Mouse (Mus musculus) ovary, postnatal 14 days (tissue): ENCODE data around the gene Vmn1r229.

Experiments used
- DNase-seq: peaks from one replicate; pipeline ENCODE4 v3.0.0; 2022; ENCODE audit warnings: low spot score

Gene Vmn1r229

DNA sequence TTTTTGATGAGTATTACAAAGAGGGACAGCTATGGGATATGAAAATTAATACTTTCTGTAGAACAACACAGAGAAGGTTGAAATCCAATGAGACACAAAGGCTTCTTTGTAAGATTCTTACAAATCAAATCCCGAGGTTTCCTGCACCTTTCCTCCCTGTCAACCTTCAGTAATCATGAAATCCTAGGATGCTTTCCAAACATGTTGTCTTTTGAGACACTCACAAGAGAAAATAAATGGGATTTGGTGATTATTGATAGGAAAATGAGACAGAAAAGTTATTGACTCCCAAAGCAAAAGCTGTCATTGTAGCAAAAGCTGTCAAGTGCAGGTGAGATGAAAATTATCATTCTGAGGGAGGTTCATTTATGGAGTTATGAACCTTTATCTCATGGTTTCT is at the start of gene Vmn1r229:
Vmn1r229 (plus strand) TSS at position 301 of the 400 bp plus-strand sequence.
- no peak for DNase-seq

DNA sequence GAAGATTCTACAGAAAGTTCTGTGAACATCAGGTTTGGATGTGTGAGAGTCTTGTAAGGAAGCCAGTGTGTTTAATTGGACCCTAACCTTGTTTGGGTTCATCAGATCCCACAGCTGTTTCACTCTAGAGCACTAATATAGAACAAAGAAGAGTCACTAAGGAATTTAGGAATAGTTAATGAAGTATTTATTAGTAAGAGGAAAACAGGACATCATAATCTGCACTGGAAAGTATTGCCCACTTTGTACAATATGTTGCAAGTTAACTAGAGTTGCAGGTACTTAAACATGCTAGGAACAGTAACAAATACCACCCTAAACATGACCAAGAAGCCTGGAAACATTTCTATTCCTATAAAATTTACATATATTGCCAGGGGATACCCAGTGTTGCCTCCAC is 25.3 kb upstream of the Vmn1r229 start, which contains the start of gene Vmn1r228:
Vmn1r228 (minus strand) TSS at position 101 of the 400 bp plus-strand sequence.
- DNase-seq = no peak

DNA sequence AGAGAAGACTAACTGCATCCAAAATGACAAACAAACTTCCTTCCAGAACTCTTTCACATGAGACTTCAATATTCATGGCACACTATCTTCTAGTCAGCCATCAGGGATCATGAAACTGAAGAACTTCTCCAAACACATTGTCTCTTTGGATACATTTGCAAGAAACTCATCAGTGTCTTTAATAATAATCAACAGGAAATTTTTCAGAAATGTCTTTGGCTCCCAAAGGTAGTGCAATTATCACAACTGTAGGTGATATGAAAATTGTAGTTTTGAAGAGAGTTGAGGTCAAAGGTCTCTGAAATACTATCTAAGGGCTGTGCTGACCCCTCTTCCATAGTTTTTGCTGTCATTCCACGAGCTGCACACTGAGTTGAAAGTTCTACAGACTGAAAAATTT is 28.8 kb downstream of the Vmn1r229 start, which contains the start of gene Vmn1r230:
Vmn1r230 (plus strand) TSS at position 301 of the 400 bp plus-strand sequence.
- no peak for DNase-seq
